Mouse (Mus musculus) lung, postnatal 0 days (tissue): ENCODE measurements around the gene Gm10644. TPM values are rescaled to one million over a fixed set of nuclear protein-coding genes. Genes with fewer than 3 reads are reported as not detected.
A peak's percentile ranks its signal among the peaks of the same experiment; 100 is the strongest.

Source experiments
- ATAC-seq: fragments of 200-750 bp; cut with Nextera tagmentation; 2 replicates; pipeline ENCODE4 v1.8.0; 2017; ENCODE audit warnings: moderate library complexity
- DNase-seq: peaks from one replicate; pipeline ENCODE4 v3.0.0-alpha.2; 2016; ENCODE audit warnings: low spot score
- H3K27ac ChIP-seq: fragments of 300-500 bp; sonication (generic); 2 replicates; pipeline ENCODE4 v1.5.1; 2014; ENCODE audit warnings: antibody characterized with exemption, mild to moderate bottlenecking, low read length, mixed read lengths
- H3K27me3 ChIP-seq: fragments of 300-500 bp; sonication (generic); replicated peaks from 2 replicates; pipeline ENCODE4 v1.6.1; 2014; ENCODE audit warnings: low read length, mixed read lengths; ENCODE audit not compliant: insufficient read depth
- H3K36me3 ChIP-seq: fragments of 300-500 bp; sonication (generic); 2 replicates; pipeline ENCODE4 v1.6.1; 2014; ENCODE audit warnings: low read length, mixed read lengths; ENCODE audit not compliant: insufficient read depth
- H3K4me1 ChIP-seq: fragments of 300-500 bp; sonication (generic); 2 replicates; pipeline ENCODE4 v1.6.1; 2014; ENCODE audit warnings: antibody characterized with exemption, low read depth, low read length, mixed read lengths; ENCODE audit not compliant: insufficient read depth
- H3K4me2 ChIP-seq: fragments of 300-500 bp; sonication (generic); replicated peaks from 2 replicates; pipeline ENCODE4 v1.6.1; 2014; ENCODE audit warnings: low read depth, mild to moderate bottlenecking, low read length, moderate library complexity, mixed read lengths
- H3K4me3 ChIP-seq: fragments of 300-500 bp; sonication (generic); 2 replicates; pipeline ENCODE4 v1.5.1; 2014; ENCODE audit warnings: low read depth, low read length
- H3K9ac ChIP-seq: fragments of 300-500 bp; sonication (generic); replicated peaks from 2 replicates; pipeline ENCODE4 v1.6.1; 2014; ENCODE audit warnings: low read depth, mild to moderate bottlenecking
- H3K9me3 ChIP-seq: fragments of 300-500 bp; sonication (generic); 2 replicates; pipeline ENCODE4 v1.6.1; 2016; ENCODE audit warnings: low read length, mixed read lengths
- CTCF ChIP-seq: IDR thresholded peaks from 2 replicates; pipeline ENCODE4 v1.5.1; 2016; ENCODE audit warnings: antibody characterized with exemption, mild to moderate bottlenecking
- EP300 ChIP-seq: IDR thresholded peaks from 2 replicates; pipeline ENCODE4 v1.6.1; 2016; ENCODE audit warnings: antibody characterized with exemption, mild to moderate bottlenecking, control low read depth
- WGBS: fragments of 180-500 bp; shearing (Covaris S2); extraction: QIAGEN DNeasy Blood & Tissue Kit; methylation state at CpG from one replicate; pipeline ENCODE4 v1.1.7; 2014; 5-methylcytosine and 5-hydroxymethylcytosine counted together
- polyA plus RNA-seq: library from polyadenylated mRNA; unstranded; fragments of >200 nt; fragmentation: Nextera tagmentation; extraction: Ambion mirVana; gene quantifications from 2 replicates; pipeline ENCODE4 v1.2.1, GENCODE M21; 2015

Gene Gm10644
- polyA plus RNA-seq, 1 experiment from 2014 or later: 0.12 TPM

GRCm38 (mm10) chr8:83981533-83981932, 26.5 kb upstream of the Gm10644 start:
- Histone ChIP-seq H3K9ac (no peak overlapping the region), H3K27me3 (no peaks in the 10 kb centered on the region), H3K9me3 (no peaks in the 10 kb centered on the region), H3K4me2 (no peak overlapping the region), H3K27ac (no peak overlapping the region), H3K36me3 (peaks cover 13% of the 10 kb centered on the region), H3K4me3 (no peak overlapping the region), H3K4me1 (peaks cover 9% of the 10 kb centered on the region; the same call in 1 of the 2 replicates)
- no peak for TF ChIP-seq CTCF
- no peak for TF ChIP-seq EP300
- DNase-seq (no peak), ATAC-seq (no peak)
- WGBS: 95% methylated on average over 7 of the region's 7 CpGs

- TF ChIP-seq CTCF (peak; percentile 20), EP300 (no peak)
- Histone ChIP-seq H3K27me3 (no peaks in the 10 kb centered on the region), H3K9me3 (no peaks in the 10 kb centered on the region), H3K36me3 (peaks cover 13% of the 10 kb centered on the region), H3K4me2 (no peak overlapping the region), H3K4me1 (peaks cover 9% of the 10 kb centered on the region; the same call in 1 of the 2 replicates), H3K9ac (no peak overlapping the region), H3K27ac (no peak overlapping the region), H3K4me3 (no peak overlapping the region)
- 68% methylated on average over 8 of the region's 8 CpGs for WGBS
- ATAC-seq (no peak), DNase-seq (no peak)
These were observed 25.8 kb upstream of the Gm10644 start for GRCm38 (mm10) chr8:83980845-83981244.

- Histone ChIP-seq H3K36me3 (peaks cover 13% of the 10 kb centered on the region), H3K27me3 (no peaks in the 10 kb centered on the region), H3K27ac (no peak overlapping the region), H3K4me3 (no peak overlapping the region), H3K4me2 (no peak overlapping the region), H3K4me1 (peaks cover 9% of the 10 kb centered on the region; the same call in 1 of the 2 replicates), H3K9me3 (no peaks in the 10 kb centered on the region), H3K9ac (no peak overlapping the region)
- ATAC-seq (no peak; the same call in 1 of the 2 replicates), DNase-seq (no peak)
- TF ChIP-seq CTCF (no peak), EP300 (no peak)
- 88% methylated on average over 1 of the region's 1 CpGs for WGBS
These were observed 25.2 kb upstream of the Gm10644 start for GRCm38 (mm10) chr8:83980250-83980649.

- WGBS: 60% methylated on average over 9 of the region's 9 CpGs
- DNase-seq (no peak), ATAC-seq (no peak)
- H3K4me2 ChIP-seq: no peak overlapping the region; the same call in 1 of the 2 replicates
- no peaks in the 10 kb centered on the region for H3K9me3 ChIP-seq
- TF ChIP-seq EP300 (no peak), CTCF (no peak)
- no peak overlapping the region for H3K4me3 ChIP-seq
- peaks cover 13% of the 10 kb centered on the region for H3K36me3 ChIP-seq
- no peak overlapping the region for H3K9ac ChIP-seq
- no peaks in the 10 kb centered on the region for H3K27me3 ChIP-seq
- H3K27ac ChIP-seq: 0 out of 2 replicates have a peak overlapping the region, but pooled peaks have one; percentile 54
- H3K4me1 ChIP-seq: peaks cover 11% of the 10 kb centered on the region; the same call in 1 of the 2 replicates
These were observed 23.2 kb upstream of the Gm10644 start for GRCm38 (mm10) chr8:83978200-83978599.

- peak; percentile 53 for DNase-seq
These were observed 22.6 kb upstream of the Gm10644 start for GRCm38 (mm10) chr8:83977646-83978045.

GRCm38 (mm10) chr8:83976779-83977350, 21.9 kb upstream of the Gm10644 start:
- Histone ChIP-seq H3K9ac (no peak overlapping the region), H3K9me3 (no peaks in the 10 kb centered on the region), H3K27me3 (no peaks in the 10 kb centered on the region), H3K4me2 (no peak overlapping the region), H3K4me1 (peaks cover 11% of the 10 kb centered on the region; the same call in 1 of the 2 replicates), H3K4me3 (no peak overlapping the region), H3K27ac (peak overlapping the region; percentile 54; the same call in 1 of the 2 replicates), H3K36me3 (peaks cover 9% of the 10 kb centered on the region; the same call in 1 of the 2 replicates)
- no peak for DNase-seq
- TF ChIP-seq EP300 (no peak), CTCF (peak; percentile 41)
- no peak for ATAC-seq
- 77% methylated on average over 5 of the region's 5 CpGs for WGBS

More at GRCm38 (mm10) chr8:83977646-83978045, 22.6 kb upstream of the Gm10644 start:
- Histone ChIP-seq H3K27ac (peak overlapping the region; percentile 54; the same call in 1 of the 2 replicates), H3K4me3 (no peak overlapping the region), H3K9ac (0 out of 2 replicates have a peak overlapping the region, but pooled peaks have one; percentile 6), H3K4me2 (peak overlapping the region; percentile 18), H3K9me3 (no peaks in the 10 kb centered on the region), H3K27me3 (no peaks in the 10 kb centered on the region), H3K36me3 (peaks cover 11% of the 10 kb centered on the region), H3K4me1 (peaks cover 11% of the 10 kb centered on the region; the same call in 1 of the 2 replicates)
- ATAC-seq: no peak
- no peak for TF ChIP-seq EP300
- TF ChIP-seq CTCF: no peak
- WGBS: 33% methylated on average over 6 of the region's 6 CpGs
